Mouse (Mus musculus) cerebellum, postnatal 36 days (tissue): ENCODE measurements around the gene Zfp592.
"Not testable (repeated sequence)": the region's sequence is repeated elsewhere in the genome, so short reads cannot be mapped to it uniquely, and the experiment has no call there.

Experiments used
- DNase-seq, 2 experiments: peaks; one replicate each; pipeline ENCODE4 v3.0.0; 2021 to 2022; ENCODE audit warnings: mixed read lengths in 2 of 2

The Zfp592 gene

DNA sequence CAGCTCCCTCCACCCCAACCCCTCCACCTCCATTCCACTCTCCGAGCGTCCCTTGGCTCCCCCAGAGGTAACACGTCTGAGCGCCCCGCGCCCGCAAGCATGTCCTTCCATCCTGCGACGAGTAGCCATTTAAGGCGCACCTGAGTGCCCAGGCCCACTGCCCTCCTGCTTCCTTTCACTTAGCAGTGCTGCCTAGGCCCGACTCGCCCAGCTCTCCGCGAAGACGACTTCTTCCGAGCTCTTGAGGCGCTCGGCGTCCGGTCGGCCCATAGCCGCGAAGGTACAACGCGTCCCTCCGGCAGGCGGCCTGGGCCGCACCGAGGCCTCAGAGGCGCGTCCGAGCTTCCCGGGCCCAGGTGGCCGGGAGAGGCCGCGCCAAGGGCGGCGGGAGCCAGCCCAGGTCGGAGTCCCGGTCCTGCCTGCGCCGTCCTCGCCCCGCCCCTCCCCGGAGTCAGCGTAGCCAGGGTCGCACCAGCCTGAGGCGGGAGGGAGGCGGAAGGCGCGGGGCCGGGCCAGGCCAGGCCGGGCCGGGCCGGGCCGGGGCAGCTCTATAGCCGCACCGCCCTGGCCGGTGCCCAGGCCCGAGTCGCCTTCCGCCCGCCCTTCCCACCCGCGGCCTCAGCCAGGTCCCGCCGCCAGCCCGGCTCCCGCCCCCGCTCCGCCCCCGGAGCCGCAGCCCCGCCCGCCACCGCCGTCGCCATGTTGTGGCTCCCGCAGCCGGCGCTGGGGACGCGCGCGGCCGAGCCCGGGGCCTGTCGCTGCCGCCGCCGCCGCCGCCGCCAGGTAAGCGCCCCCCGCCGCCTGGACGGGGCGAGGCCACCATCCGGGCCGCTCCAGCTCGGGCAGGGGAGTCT, at the start of gene Zfp592:
Gene Zfp592, plus strand, starts transcription at position 702 of the 854 bp plus-strand sequence.
- peak; percentile 78 to 90 for DNase-seq

DNA sequence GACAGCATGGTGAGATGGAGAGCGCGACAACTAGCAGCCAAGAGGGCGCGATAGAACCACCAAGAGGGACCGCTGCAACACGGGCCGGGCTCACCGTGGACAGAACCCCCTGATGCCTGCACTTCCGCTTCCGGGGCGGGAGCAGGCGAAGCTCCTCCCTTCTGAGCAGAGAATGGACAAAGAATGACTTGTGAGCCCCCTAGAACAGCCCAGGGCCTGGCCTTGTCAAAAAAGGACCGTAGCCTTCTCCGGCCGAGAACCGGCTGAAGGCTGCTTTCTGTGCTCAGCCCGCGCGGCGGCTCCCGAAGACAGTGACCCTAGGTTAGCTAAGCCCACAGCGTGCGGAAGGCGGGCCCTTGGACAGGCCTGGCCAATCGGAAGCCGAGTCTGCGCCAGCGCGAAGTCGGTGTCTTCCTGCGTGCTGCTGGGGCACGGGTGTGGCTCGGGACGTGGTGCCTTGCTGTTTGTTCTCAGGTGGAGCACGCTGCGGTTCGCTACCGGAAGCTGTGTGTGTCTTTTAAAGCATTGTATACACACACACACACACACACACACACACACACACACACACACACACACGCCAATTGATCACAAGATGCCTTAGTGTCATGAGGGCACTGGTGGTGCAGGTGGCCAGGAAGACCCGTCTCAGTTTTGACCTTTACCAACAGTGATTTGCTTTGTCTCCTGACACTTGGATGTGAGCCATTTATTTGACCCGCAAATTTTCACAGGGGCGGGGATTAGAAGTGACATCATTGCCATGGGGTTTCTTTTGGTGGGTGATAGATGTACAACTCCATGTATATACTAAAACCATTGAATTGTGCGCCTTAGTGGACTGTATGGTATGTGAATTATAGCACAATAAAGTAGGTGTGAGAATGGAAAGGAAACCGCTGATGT, 45.8 kb upstream of the Zfp592 start, which contains the start of gene Sec11a:
Gene Sec11a, minus strand, starts transcription at position 336 of the 906 bp plus-strand sequence.
- peak; percentile 95 to 97 for DNase-seq

DNA sequence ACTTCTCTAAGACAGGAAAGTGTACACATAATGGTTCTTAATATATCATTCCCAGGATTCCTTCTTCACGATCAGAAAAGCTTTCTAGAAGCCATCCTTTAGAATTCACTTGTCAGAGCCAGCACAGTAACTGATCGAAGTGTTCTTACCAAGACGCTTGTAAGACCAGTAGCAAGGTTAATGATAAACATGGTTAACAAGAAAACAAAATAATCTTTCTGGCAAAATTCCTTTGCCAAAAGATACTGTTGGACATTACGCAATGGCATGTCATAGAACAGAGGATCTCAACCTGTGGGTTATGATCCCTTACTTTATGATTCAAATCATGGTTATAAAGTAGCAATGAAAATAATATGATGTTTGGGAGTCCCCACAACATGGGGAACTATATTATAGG, 42.0 kb upstream of the Zfp592 start:
- DNase-seq, result no peak

DNA sequence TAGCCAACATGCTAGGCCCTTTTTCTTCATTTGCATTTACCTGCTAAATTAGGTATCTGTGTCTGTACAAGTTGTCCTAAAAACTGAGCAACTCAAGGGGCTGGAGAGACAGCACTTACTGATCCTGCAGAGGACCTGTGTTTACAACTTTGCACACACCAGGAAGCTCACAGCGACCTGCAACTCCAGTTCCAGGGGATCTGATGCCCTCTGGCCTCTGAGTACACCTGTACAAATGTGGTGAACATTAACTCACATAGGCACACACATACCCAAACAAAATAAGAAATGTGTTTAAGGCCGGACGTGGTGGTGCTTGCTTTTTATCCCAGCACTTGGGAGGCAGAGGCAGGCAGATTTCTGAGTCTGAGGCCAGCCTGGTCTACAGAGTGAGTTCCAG, 41.3 kb upstream of the Zfp592 start:
- no peak for DNase-seq

DNA sequence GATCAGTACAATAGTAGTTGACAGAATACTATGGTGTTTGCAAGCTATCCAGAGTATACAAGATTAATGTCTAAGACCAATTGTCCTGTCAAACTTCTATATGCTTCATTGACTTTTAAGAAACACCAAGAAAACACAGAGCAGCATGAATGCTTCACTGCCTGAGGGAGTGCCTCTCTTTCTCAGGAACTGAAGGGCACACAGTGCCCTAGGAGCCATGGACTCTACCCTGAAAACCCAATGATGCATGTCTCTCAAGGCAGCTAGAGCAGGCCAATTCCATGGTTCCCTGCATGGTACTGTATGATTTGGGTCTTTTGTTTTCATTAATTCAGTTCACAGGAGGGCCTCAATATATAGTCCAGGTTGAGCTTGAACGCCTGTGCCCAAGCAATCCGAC, 39.2 kb upstream of the Zfp592 start:
- DNase-seq, result no peak

DNA sequence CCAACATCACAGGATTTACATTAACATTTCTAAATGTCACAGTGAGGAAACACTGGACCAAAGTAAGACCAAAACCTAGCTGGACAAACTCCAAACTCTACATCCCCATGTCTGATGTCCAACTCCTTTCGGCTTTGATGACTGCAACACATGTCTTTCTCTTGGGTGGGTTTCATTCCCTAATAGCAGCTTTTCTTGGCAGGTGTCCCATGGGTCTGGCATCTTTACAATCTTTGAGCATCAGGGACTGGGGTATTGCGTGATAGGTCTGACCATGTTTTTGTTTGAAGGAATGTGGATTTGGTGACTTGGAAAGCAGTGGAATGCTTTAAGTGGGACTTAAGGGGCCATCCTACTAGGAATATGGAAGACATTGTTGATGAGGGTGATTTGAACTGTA, 36.6 kb upstream of the Zfp592 start:
- no peak for DNase-seq

DNA sequence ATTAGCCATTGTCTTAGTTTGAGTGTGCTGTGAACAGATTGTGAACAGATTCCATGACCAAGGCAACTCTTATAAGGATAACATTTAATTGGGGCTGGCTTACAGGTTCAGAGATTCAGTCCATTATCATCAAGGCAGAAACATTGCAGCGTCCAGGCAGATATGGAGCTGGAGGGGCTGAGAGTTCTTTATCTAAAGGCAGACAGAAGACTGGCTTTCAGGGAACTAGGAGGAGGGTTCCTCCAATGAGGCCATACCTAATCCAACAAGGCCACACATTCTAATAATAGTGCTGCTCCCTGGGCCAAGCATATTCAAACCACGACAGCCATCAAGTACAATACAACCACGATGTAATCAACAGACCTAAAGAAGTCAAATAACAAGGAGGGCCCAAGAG, 34.5 kb upstream of the Zfp592 start:
- DNase-seq, result no peak

DNA sequence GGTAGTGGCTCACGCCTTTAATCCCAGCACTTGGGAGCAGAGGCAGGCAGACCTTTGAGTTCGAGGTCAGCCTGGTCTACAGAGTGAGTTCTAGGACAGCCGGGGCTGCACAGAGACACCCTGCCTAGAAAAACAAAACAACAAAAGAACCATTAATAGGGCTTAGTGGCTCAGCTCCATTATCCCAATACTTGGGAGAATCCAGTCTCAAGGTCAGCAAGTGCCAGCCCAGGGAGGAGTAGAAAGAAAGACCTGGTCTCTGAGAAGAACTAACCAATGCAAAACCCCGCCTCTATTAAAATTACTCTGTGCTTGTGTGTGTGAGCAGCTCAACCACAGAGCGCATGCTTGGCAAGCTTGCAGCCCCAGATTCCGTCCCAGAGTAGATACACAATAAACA, 30.7 kb upstream of the Zfp592 start:
- no peak for DNase-seq

DNA sequence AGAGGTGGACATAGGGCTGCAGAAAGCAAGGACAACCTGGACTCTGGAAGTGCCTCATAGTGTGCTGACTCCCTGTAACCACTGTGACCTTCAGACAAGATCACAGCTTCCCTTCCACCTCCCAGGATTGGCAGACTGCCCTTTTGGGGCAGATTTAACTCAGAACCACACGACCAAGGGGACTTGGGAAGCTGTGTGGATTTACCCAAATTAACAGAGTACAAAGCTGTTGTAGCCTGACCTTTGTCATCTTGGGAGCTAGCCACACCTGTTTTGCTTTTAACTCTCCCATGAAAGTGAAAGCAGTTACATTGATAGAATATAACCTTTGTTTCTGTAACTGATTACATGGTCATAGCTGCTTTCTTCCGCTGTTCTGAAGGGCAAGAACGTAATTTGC, 22.6 kb upstream of the Zfp592 start:
- DNase-seq, result no peak

DNA sequence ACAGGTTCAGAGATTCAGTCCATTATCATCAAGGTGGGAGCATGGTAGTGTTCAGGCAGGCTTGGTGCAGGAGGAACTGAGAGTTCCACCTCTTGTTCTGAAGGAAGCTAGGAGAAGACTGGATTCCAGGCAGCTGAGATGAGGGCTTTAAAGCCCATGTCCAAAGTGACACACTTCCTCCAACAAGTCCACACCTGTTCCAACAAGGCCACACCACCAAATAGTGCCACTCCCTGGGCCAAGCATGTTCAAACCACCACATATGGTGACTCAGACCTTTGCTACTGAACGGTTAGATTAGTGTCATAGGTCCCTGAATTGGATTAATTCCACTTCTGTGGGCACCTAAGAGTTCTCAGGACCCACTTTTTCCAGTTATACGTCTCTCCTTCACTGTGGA, 22.1 kb upstream of the Zfp592 start:
- DNase-seq, result no peak

DNA sequence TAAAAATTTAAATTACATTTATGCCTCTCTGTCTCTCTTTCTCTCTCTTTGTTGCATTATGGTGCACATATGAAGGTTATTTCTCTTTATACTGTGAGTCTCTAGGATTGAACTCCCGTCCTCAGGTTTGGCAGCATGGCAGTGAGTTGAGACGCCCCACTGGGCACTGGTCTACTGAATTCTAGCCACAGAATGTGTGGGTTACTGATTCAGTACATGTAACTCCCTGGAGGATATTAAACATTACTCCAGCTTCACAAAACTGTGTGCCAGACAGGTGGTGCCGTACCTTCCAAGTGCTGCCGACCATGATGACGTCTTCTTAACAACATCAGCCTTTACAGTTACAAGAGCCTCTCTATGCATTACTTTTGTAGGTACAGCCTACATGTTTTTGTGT, 21.4 kb upstream of the Zfp592 start:
- DNase-seq, result no peak

DNA sequence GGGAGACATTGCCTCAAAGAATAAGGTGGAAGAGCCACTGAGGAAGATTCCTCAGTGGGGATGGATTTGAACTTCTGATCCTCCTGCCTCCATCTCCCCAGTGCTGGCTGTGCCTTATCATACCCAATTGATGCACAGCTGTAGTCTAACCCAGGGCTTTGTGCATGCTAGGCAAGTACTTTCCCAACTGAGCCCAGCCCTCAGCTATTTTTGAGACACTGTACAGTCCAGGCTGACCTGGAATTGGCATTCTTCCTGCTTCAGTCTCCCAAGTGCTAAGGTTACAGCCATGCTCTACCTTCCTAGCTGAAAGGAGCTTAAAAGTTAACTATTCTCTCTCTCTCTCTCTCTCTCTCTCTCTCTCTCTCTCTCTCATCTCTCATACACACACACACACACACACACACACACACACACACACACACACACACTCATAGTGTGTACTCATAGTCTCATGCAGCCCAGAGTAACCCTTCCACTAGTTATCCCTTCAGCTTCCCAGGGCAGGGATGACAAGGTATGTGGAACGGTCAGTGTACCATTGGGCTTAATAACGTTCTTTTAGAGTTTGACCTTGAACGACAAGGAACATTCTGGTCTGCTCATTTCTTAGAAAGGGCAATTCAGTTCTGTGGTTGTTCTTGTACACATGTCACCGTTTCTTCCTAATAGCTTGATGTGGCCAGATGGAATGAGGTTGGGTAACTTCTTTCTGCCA, 20.4 kb upstream of the Zfp592 start:
- not testable (repeated sequence) for DNase-seq

DNA sequence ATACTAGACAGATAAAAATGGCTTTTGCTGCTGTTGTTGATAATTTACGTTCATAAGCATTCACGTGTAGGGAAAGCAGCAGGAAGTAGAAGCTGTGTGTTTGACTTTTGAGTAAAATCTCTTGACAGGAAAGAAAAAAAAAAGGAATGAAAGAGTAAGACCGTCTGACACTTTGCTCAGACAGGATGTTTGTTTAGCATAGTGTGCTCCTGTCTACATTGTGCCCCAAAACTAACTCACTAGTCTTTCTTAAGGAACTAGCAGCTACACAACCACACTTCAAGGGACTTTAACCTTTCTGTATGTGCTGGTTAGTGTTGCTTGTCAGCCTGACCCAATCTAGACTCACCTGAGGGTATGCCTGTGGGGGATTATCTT, 19.9 kb upstream of the Zfp592 start:
- not testable (repeated sequence) for DNase-seq

DNA sequence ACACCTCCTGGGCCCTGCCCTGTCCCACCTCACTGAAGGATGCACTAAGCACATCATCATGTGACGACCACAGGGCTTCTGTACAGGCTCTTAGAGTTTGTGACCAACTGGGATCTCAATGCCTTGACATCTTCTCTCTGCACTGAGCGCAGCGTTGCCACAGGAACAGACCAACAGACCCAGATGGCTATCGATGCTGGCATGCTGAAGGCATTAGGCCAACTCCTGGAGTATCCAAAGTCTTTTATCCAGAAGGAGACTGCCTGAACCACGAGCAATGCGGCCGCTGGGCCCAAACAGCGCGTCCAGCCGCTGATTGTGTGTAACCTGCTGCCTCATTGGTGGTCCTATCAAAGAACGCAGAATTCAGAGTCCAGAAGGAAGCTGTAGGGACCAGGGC, 12.9 kb upstream of the Zfp592 start:
- peak in 1 of 2 experiments; percentile 13 for DNase-seq

DNA sequence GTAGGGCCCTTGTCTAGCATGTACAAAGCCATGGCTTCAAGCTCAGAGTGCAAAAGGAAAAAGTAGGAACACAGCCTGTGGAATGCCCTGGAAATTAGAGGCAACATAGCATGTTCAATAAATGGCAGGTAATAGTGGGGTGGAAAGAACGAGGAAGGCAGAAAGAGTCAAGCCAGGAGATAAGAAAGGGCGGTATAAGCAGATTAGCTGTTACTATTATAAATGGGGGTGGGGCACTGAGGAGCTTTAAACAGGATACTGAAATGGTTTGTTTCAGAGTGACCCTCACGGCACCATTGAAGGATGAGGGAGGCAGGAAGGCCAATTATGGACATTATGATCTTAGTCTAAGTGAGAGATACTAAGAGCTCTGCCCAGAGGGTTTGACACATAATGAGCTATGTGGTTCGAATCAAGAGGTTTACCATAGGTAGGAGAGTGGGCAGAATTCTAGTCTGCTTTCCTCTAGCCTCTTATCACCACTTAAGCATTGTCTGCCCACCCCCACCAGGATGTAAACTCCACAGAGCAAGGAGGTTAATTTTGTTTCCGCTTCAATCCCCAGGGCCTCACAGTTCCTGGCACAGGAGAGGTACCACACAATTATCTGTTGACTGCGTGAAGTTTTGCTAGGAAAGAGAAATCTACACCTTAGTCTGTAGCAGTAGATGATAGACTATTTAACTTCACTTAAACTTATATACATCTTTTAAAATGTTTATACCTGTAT, 6.9 kb upstream of the Zfp592 start:
- DNase-seq, result no peak

DNA sequence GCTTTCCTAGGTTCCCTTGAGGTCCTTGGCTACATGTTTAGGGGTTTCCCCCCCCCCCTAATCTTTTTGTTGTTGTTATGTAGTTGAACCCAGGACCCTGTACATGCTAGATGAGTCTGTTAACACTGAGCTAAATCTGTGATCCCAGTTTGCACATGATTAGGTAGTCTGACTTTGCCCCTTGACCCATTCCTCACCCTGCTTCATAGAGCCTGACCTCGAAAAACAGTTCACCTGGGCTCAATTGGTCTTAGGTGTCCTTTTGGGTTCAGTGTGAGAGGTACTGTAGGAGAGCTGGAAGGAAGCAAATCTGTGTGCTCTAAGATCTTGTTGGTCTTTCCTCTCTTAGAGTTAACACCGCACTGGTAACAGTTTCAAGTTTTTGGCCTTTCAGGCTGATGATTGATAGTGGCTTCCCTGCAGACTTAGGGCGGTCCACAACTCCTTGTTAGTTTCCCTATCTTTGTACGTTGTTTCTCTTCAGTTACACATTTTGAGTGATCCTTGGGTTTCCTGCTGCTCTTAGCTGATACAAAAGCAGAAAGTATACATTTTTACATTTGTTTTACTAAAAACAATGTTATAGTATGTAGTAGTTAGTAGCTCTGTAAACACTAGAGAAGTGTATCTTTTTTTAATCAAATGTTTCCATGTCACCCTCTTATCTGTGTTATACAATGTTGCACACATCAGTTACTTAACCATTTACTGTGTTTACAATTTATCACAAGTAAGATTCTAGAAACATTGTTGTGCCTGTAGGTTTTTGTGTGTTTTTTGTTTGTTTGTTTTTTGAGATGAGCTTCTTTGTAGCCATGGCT, 5.5 kb upstream of the Zfp592 start:
- no peak for DNase-seq

DNA sequence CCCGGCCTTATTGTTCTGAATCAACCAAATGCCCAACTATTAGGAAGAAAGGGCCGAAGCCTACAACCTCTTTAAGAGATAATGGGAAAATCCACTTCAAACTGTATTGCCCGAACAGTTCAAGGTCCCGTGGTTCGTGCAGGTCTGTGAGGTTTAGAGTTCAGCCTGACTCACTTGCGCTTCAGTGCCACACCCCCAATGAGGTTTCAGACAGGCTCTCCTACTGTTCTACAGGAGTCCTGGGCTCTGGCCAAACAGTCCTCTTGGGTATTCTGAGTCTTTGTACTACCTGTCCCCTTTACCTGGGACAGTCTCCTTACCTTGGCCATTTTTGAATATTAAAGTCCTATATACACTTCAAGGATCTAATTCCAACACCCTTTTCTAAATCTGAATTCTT, 3.2 kb upstream of the Zfp592 start:
- DNase-seq, result no peak

DNA sequence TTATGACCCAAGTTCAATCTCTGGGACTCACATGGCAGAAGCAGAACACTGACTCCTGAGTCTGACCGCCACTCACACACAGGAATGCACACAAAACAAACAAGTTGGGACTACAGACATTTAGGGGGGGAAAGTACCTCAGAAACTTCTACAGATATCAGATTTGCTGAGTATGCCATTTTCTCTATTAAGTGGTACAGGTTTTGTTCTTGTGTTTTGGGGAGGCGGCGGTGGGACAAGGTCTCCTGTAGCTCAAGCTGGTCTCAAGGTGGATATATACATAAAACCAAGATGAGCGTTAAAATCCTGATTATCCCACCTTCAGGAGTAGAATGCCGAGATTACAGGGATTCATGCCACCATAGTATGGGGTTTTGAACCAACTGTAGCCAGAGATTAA, 1.9 kb upstream of the Zfp592 start:
- DNase-seq, result no peak

DNA sequence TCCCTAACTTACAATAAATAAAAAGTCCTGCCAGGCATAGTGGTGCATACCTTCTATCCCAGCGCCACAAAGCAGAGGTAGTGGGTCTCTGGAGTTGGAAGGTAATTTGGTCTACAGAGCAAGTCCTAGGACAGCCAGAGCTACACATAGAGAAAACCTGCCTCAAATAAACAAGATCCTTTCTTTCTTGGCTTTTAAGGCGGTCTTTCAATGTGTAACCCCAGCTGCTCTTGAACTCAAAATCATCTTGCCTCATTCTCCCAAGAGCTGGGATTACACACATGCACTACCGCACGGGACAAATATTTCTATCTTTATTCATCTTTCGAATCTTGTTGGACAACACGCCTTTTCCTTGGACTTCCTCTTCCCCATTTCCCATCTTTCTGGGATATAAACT, 1.4 kb upstream of the Zfp592 start:
- no peak for DNase-seq

DNA sequence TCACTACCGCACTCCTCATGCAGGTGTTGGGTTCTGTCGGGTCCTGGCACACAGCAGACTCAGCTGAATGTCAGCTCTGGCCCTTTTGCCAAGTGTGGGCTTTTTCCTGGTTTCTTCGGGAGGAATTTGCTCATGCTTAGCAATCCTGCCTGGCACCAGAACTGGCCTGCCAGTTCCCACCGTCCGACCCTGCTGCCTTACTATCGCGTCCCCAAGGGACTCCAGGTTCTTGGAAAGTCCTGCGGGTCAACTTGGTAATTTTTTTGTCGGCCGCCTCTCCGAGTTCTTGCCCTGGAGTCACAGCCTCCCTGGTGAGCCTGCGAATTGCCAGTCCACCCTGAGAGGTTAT, 876 bp upstream of the Zfp592 start:
- DNase-seq, result peak in 1 of 2 experiments; percentile 36

DNA sequence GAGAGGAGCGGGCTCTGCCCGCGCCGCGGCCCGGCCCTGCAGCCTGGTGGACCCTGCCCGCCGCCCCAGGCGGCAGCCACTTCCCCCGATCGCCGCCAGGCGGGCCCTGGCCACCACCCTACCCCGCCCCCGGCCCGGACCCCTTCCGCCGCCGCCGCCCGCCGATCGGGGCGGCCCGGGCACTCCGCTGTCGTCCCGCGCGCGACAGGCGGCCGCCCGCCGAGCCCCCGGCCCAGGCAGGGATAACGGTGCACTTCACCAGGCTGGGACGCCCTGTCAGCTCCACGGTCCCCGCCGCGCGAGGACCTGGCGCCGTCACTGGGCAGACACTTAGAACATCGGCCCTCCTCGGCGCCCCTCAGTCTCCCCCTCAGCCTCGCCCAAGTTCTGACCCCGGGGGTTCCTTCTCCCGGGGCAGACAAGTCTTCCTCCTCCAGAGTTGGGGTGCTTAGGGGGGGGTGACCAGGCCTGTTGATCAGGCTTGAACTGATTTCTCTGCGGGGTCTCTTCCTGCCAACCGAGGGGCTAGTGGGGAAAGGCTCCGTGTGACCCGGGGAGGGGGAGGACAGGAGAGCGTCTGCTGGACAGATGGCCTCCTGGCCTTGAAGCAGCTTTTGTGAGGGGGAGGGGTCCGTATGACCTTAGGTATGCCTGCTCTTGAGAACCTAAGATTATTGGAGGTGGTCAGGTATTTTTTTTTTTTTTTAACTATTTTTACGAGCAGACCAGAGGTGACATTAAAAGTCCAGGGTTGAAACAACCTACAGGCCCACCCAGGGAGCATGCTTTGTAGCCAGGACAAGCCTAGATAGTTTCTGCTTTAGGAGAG, 567 bp downstream of the Zfp592 start:
- DNase-seq, result peak in 1 of 2 experiments; percentile 32
